Mouse (Mus musculus) ES-E14 (cell line): Measurements from ENCODE around the gene Dpp6.

Experiments
- HCFC1 ChIP-seq: IDR thresholded peaks from 2 replicates; pipeline ENCODE4 v1.6.1; 2012; ENCODE audit warnings: low read length, inconsistent platforms, borderline replicate concordance; ENCODE audit not compliant: insufficient read depth
- MAFK ChIP-seq: IDR thresholded peaks from 2 replicates; pipeline ENCODE4 v1.6.1; 2014; ENCODE audit warnings: mild to moderate bottlenecking, low read depth, low read length, inconsistent platforms; ENCODE audit not compliant: insufficient read depth
- ZC3H11A ChIP-seq: IDR thresholded peaks from 2 replicates; pipeline ENCODE4 v1.6.1; 2012; ENCODE audit warnings: low read depth, mild to moderate bottlenecking, inconsistent platforms, low read length, borderline replicate concordance
- ZNF384 ChIP-seq: IDR thresholded peaks from 2 replicates; pipeline ENCODE4 v1.6.1; 2012; ENCODE audit warnings: low read depth, low read length, inconsistent platforms

DNA sequence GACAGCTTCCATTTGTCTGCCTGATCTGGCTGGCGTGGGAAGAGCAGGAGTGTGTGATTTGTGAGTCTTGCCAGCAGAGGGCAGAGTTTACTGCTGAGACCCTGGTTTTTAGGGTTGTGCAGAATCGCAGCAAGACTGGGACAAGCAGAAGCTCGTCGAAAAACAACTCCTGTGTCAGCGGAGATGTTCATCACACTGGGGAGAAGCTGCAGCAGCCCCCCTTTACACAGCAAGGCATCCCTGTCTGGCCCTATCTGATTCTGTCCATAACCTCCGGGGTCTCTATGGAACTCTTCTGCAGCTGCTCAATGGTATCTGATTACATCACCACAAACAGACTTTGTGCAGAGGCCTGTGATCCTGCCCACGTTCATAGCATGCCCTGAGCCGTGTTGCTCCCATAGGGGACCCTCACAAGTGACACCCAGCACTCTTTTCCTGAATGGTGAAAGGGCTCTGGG is 258.2 kb downstream of the Dpp6 start:
- TF ChIP-seq ZNF384 (no peak), ZC3H11A (peak; percentile 74; the same call in 1 of the 2 replicates), MAFK (no peak), HCFC1 (no peak)
